Mouse (Mus musculus): ENCODE data around the gene Gm10230. TPM values are rescaled to one million over a fixed set of nuclear protein-coding genes. Genes with fewer than 3 reads are reported as not detected.
"Not testable (repeated sequence)": the region's sequence is repeated elsewhere in the genome, so short reads cannot be mapped to it uniquely, and the experiment has no call there.

Gene Gm10230
- total RNA-seq (2022) = not detected

DNA sequence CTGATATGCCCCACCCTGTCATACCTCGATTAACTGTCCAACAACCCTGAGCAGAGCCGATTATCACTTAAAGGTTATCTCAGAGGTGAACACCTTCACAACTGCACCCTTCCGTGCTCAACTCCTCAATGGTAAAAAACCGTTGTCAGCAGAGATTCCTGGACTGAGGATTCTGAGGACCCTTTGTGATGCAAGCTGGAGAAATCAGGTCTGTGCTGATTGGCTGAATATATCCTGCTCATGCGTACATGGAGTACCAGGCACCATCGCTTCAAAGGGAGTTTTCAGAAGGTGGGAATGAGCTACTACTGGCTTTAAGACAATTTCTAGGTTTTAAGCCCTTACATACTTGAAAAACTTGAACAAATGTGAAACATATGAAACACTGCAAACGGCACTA lies at the start of gene Gm10230:
Gm10230 (minus strand) TSS at position 101 of the 400 bp plus-strand sequence.
- DNase-seq (ENCODE audit: low spot score) = not testable (repeated sequence)

Small RNA genes within 50 kb of the gene (microRNA-seq; reads per million reads assigned to microRNA genes)
- gene Gm44452 = not detected

All from heart, adult 8-10 months (tissue).